Mouse (Mus musculus) activated CD4-positive, CD25-positive, alpha-beta regulatory T cell (primary cell): Measurements from ENCODE around the gene Mbnl3. TPM values are rescaled to one million over a fixed set of nuclear protein-coding genes. Genes with fewer than 3 reads are reported as not detected.

Experiments
- polyA plus RNA-seq, 2 experiments: library from polyadenylated mRNA; unstranded; fragments of 100-300 nt; shearing (Covaris generic); gene quantifications; one replicate each; pipeline ENCODE4 v1.2.1; 2017

Mbnl3 gene
- polyA plus RNA-seq = 10 to 100 TPM; 21.6 to 47.9 TPM

DNA sequence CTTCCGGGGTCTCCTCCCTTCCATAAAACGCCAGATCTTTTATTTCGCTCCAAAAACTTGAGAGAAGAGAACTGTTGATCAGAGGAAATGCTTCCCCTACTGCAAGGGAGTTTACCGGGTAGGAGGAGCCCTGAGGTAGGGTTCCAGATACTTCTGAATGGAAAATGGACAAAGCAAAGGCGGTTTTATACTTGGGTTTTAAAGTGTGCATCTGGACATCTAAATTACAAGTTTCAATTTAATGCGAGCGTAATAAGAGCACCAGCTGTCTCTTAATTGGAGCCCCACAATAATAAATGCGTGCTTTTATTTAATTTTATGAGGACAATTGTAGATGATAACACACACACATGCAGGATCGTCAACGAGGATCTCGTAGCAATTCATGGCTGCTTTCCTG is at the start of gene Mbnl3:
Gene Mbnl3, minus strand, starts transcription at position 101 of the 400 bp plus-strand sequence.

Other genes with a start within 250 kb of the Mbnl3 start
- gene Rap2c, start 188.5 kb downstream of the Mbnl3 start, polyA plus RNA-seq = 10 to 100 TPM; 25.5 to 28.3 TPM